Mouse (Mus musculus): ENCODE data around the gene Dram1. TPM values are rescaled to one million over a fixed set of nuclear protein-coding genes. Genes with fewer than 3 reads are reported as not detected.

Dram1 gene
- total and polyA plus RNA-seq, 3 experiments: 0.04 TPM; not detected in 2

DNA sequence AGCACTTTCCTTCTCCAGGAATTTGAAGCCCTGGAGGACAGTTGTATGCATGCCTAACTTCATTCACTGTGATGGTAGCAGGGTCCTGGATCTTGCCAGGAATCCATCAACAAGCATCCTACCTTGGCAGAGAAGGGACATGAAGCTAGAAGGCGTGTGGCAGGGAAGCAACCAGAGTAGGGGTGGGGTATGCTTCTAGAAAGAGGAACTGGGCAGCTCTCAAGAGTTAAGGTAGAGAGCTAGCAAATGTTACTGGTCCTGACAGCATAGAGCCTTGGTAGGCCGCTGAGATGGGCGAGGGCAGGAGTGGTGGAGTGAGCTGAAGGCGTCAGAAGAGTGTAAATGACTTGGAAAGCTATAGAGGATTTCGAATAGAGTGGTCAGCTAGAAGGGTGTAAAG lies 20.4 kb upstream of the Dram1 start:
- no peak for TF ChIP-seq NELFE (IDR thresholded peaks at IDR 0.05; ENCODE audit: low read depth, low read length)
- TF ChIP-seq GABPA (IDR thresholded peaks at IDR 0.05; ENCODE audit: insufficient replicate concordance, low read depth, low read length): no peak
- peak; percentile 85 for TF ChIP-seq IRF4 (IDR thresholded peaks at IDR 0.05; ENCODE audit: low read depth, low read length)
- TF ChIP-seq CHD1 (IDR thresholded peaks at IDR 0.05; ENCODE audit: low read depth, low read length): no peak
- no peak for TF ChIP-seq MAFK (IDR thresholded peaks at IDR 0.05; ENCODE audit: insufficient replicate concordance, low read length)
- no peak for TF ChIP-seq SMC3 (IDR thresholded peaks at IDR 0.05; ENCODE audit: low read depth, low read length)
- peak; percentile 91 for TF ChIP-seq TBP (conservative IDR thresholded peaks at IDR 0.05; ENCODE audit: low read depth, low read length)
- no peak for TF ChIP-seq ZKSCAN1 (IDR thresholded peaks at IDR 0.05; ENCODE audit: borderline replicate concordance, low read depth, low read length)
- TF ChIP-seq EP300 (IDR thresholded peaks at IDR 0.05; ENCODE audit: low read length): peak; percentile 64
- TF ChIP-seq POLR2A (IDR thresholded peaks at IDR 0.05; ENCODE audit: low read depth, low read length): no peak
- TF ChIP-seq ZNF384 (IDR thresholded peaks at IDR 0.05; ENCODE audit: low read depth, low read length): no peak
- TF ChIP-seq HCFC1 (IDR thresholded peaks at IDR 0.05; ENCODE audit: low read depth, low read length): no peak
- TF ChIP-seq MAX (IDR thresholded peaks at IDR 0.05; ENCODE audit: low read length): 0 out of 2 replicates have a peak, but pooled peaks have one; percentile 11
- no peak for TF ChIP-seq USF2 (conservative IDR thresholded peaks at IDR 0.05; ENCODE audit: low read depth, low read length)
- TF ChIP-seq BHLHE40 (IDR thresholded peaks at IDR 0.05; ENCODE audit: low read depth, low read length): no peak
- TF ChIP-seq UBTF (IDR thresholded peaks at IDR 0.05; ENCODE audit: low read depth, low read length): peak; percentile 97
- no peak for TF ChIP-seq TCF12 (IDR thresholded peaks at IDR 0.05; ENCODE audit: low read depth, low read length)
- TF ChIP-seq ELF1 (IDR thresholded peaks at IDR 0.05; ENCODE audit: low read depth, low read length): 0 out of 2 replicates have a peak, but pooled peaks have one; percentile 26
- no peak for TF ChIP-seq CHD2 (IDR thresholded peaks at IDR 0.05; ENCODE audit: low read length)
- Histone ChIP-seq H3K9me3 (replicated peaks; ENCODE audit: low read length) (peaks cover 5% of the 10 kb centered on the region), H3K4me3 (replicated peaks in 1 of 3; ENCODE audit: low read depth in 2 of 3, low read length in 2 of 3, poor library complexity in 1 of 3) (no peak overlapping the region), H3K9ac (ENCODE audit: insufficient read depth, low read depth) (peak overlapping the region; percentile 31; the same call in 1 of the 2 replicates), H3K4me1 (ENCODE audit: control insufficient read depth in 1 of 2, insufficient read depth in 2 of 2) (peaks cover 24 to 48% of the 10 kb centered on the region in 2 experiments), H3K36me3 (replicated peaks in 1 of 2; ENCODE audit: control insufficient read depth in 1 of 2, insufficient read depth in 1 of 2, low read length in 1 of 2) (peaks cover 5 to 32% of the 10 kb centered on the region in 2 experiments), H3K4me2 (ENCODE audit: insufficient read depth, low read depth, poor library complexity, severe bottlenecking) (no peak overlapping the region), H3K27me3 (replicated peaks) (no peaks in the 10 kb centered on the region), H3K27ac (ENCODE audit: insufficient read depth, low read depth) (peak overlapping the region; percentile 58), H3K79me2 (replicated peaks; ENCODE audit: control insufficient read depth, extremely low read depth, insufficient read depth, poor library complexity, severe bottlenecking) (peaks cover 12% of the 10 kb centered on the region; the same call in 1 of the 2 replicates)
- DNase-seq (ENCODE audit: extremely low read depth): no peak
- in situ Hi-C loops (cut with MboI; ENCODE audit: low pct_ligation_motif_present, low pct_unique_long_range_greater_than_20kb, low sequenced_read_pairs) (no loop called here), dilution Hi-C loops (cut with MboI; ENCODE audit: extremely low pct_ligation_motif_present, extremely low pct_unique_long_range_greater_than_20kb, low sequenced_read_pairs) (no loop called here)

DNA sequence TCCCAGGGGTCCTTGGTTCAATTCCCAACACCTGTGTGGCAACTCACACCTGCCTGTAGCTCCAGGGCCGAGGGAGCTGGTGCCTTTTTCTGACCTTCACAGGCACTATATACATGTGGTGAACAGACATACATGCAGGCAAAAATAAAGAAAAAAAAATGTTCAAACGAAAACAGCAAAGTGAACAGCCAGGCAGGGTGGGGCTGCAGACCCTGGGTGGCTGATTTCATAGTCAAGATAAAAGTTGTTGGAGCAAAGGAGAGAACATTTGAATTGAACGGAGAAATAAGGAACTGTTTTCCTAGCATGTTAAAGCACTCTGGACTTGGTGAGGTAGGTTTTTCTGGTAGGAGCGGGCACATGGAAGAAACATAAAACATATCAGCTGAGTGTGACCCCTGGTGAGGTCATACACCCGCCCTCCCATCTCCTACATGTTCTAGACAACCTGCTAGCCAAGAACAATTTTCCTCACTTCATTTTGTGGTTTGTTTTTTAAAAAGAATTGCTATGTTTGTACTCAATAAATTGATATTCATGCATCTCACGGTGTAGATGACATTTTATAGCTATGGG lies 19.9 kb upstream of the Dram1 start:
- peaks cover 5 to 35% of the 10 kb centered on the region in 2 experiments for H3K36me3 ChIP-seq (replicated peaks in 1 of 2; ENCODE audit: control insufficient read depth in 1 of 2, insufficient read depth in 1 of 2, low read length in 1 of 2)
- dilution Hi-C loops (cut with MboI; ENCODE audit: extremely low pct_ligation_motif_present, extremely low pct_unique_long_range_greater_than_20kb, low sequenced_read_pairs) (no loop called here), in situ Hi-C loops (cut with MboI; ENCODE audit: low pct_ligation_motif_present, low pct_unique_long_range_greater_than_20kb, low sequenced_read_pairs) (no loop called here)
- peaks cover 5% of the 10 kb centered on the region for H3K9me3 ChIP-seq (replicated peaks; ENCODE audit: low read length)
- no peak overlapping the region for H3K4me2 ChIP-seq (ENCODE audit: insufficient read depth, low read depth, poor library complexity, severe bottlenecking)
- TF ChIP-seq USF1 (IDR thresholded peaks at IDR 0.05; ENCODE audit: low read depth, low read length): no peak
- TF ChIP-seq NRF1 (IDR thresholded peaks at IDR 0.05; ENCODE audit: low read depth, low read length): no peak
- H3K4me1 ChIP-seq (ENCODE audit: control insufficient read depth in 1 of 2, insufficient read depth in 2 of 2): peaks cover 22 to 44% of the 10 kb centered on the region in 2 experiments
- H3K79me2 ChIP-seq (replicated peaks; ENCODE audit: control insufficient read depth, extremely low read depth, insufficient read depth, poor library complexity, severe bottlenecking): peaks cover 14% of the 10 kb centered on the region; the same call in 1 of the 2 replicates
- no peak for DNase-seq (ENCODE audit: extremely low read depth)
- no peak overlapping the region; the same call in 1 of the 2 replicates for H3K27ac ChIP-seq (ENCODE audit: insufficient read depth, low read depth)
- H3K4me3 ChIP-seq (replicated peaks in 1 of 3; ENCODE audit: low read depth in 2 of 3, low read length in 2 of 3, poor library complexity in 1 of 3): no peak overlapping the region
- no peaks in the 10 kb centered on the region for H3K27me3 ChIP-seq (replicated peaks)
- H3K9ac ChIP-seq (ENCODE audit: insufficient read depth, low read depth): no peak overlapping the region

Data from CH12.LX (cell line).